Mouse (Mus musculus): ENCODE results near the gene Bid. TPM values are rescaled to one million over a fixed set of nuclear protein-coding genes. Genes with fewer than 3 reads are reported as not detected.

Gene Bid
- polyA plus RNA-seq, 1 experiment from 2014 or later: 20.2 TPM

DNA sequence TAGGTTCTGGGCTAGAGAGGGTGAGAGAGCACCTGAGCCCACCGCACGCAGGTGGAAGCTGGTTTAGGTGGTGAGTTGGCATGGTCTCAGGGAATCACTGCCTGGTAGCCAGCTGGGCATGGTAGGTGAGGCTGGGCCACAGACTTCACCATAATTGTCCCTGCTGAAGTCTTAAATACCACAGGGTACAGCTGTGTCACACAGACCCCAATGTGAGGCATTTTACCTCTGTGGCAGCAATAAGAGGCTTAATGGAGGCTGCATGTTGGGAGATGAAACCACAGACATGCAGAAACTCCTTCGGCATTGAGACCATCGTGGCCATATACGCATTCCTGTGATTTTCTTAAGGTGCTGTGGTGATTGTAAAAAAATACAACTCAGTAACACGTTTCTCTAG, 35.8 kb upstream of the Bid start:
- peaks cover 7% of the 10 kb centered on the region for H3K36me3 ChIP-seq (ENCODE audit: control insufficient read depth, insufficient read depth)
- no peak overlapping the region for H3K9ac ChIP-seq (ENCODE audit: low read depth, low read length)
- no peaks in the 10 kb centered on the region for H3K27me3 ChIP-seq (ENCODE audit: control insufficient read depth, insufficient read depth, low read depth, low read length)
- no peak overlapping the region for H3K27ac ChIP-seq (ENCODE audit: low read length)
- peaks cover 27% of the 10 kb centered on the region for H3K4me1 ChIP-seq (ENCODE audit: control insufficient read depth, low read depth, low read length)
- no peak for ATAC-seq (ENCODE audit: low read depth)
- H3K4me3 ChIP-seq (ENCODE audit: low read depth, low read length): no peak overlapping the region
- H3K4me2 ChIP-seq (ENCODE audit: low read depth, low read length): no peak overlapping the region
- H3K9me3 ChIP-seq (replicated peaks; ENCODE audit: control insufficient read depth, low read length): no peaks in the 10 kb centered on the region
- WGBS (ENCODE audit: insufficient replicate concordance): 87% methylated on average over 6 of the region's 6 CpGs

DNA sequence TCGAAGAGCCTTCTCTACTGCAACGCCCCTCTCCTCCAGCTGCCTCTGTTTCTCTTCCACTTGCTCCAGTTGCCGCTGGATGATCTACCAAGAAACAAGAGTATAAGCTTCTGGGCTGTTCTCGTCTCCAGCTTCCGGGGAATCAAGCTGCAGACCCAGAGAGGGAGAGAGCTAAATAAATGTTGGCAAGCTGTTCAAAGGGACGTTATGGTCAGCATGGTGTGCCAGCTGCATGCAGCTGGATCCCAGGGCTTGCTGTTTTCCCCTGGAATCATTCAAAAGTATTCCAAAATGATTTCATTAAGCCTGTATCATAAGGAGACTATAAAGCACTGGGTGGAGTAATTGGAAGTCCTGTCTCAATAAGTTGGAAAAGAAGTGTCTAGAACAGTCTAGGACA, 34.7 kb upstream of the Bid start:
- Histone ChIP-seq H3K27ac (ENCODE audit: low read length) (no peak overlapping the region), H3K27me3 (ENCODE audit: control insufficient read depth, insufficient read depth, low read depth, low read length) (no peaks in the 10 kb centered on the region), H3K4me1 (ENCODE audit: control insufficient read depth, low read depth, low read length) (peaks cover 15% of the 10 kb centered on the region), H3K9ac (ENCODE audit: low read depth, low read length) (no peak overlapping the region), H3K4me3 (ENCODE audit: low read depth, low read length) (no peak overlapping the region), H3K9me3 (replicated peaks; ENCODE audit: control insufficient read depth, low read length) (no peaks in the 10 kb centered on the region), H3K4me2 (ENCODE audit: low read depth, low read length) (no peak overlapping the region), H3K36me3 (ENCODE audit: control insufficient read depth, insufficient read depth) (peaks cover 8% of the 10 kb centered on the region)
- 79% methylated on average over 6 of the region's 6 CpGs for WGBS (ENCODE audit: insufficient replicate concordance)
- ATAC-seq (ENCODE audit: low read depth): no peak

DNA sequence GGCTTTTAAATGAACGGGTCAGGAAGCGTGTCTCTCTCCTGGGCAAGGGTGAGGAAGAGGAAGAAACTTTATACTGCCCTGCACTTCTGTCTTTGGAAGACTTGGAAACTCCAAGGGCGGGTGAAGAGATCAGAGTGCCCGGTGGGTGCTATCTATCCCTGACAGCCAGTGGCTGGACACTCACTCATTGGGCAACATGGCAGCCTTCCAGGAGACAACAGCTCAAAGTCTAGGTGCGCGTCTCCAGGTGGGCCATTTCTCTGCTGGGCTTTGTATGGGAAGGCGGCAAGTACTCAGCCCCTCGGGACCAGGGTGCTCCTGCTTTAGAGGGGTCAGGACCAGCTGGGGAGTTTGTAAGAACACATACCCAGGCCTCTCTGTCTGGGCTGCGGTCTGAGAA, 28.9 kb upstream of the Bid start:
- Histone ChIP-seq H3K27ac (ENCODE audit: low read length) (no peak overlapping the region), H3K4me1 (ENCODE audit: control insufficient read depth, low read depth, low read length) (no peaks in the 10 kb centered on the region; the same call in none of the 2 replicates), H3K4me2 (ENCODE audit: low read depth, low read length) (no peak overlapping the region), H3K36me3 (ENCODE audit: control insufficient read depth, insufficient read depth) (peaks cover 11% of the 10 kb centered on the region), H3K9ac (ENCODE audit: low read depth, low read length) (no peak overlapping the region), H3K9me3 (replicated peaks; ENCODE audit: control insufficient read depth, low read length) (no peaks in the 10 kb centered on the region), H3K4me3 (ENCODE audit: low read depth, low read length) (no peak overlapping the region), H3K27me3 (ENCODE audit: control insufficient read depth, insufficient read depth, low read depth, low read length) (no peaks in the 10 kb centered on the region)
- 84% methylated on average over 9 of the region's 9 CpGs for WGBS (ENCODE audit: insufficient replicate concordance)
- ATAC-seq (ENCODE audit: low read depth): no peak; the same call in 1 of the 2 replicates

DNA sequence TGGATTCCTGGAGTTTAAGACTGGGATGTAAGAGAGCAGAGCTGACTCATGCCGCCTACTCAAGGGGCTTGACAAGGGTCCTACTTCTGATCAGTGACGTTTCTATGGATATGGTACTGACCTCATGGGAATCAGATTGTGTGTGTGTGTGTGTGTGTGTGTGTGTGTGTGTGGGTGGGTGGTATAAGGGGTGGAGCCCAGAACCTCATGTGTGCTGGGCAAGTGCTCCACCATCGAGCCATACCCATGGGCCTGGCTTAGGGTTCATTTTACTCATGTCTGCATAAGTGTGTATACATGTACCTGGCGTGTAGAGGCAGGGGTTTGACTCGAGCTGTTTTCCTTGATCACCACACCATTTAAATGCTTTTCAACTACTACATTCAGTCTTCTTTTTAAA, 27.3 kb upstream of the Bid start:
- 74% methylated on average over 5 of the region's 5 CpGs for WGBS (ENCODE audit: insufficient replicate concordance)
- no peaks in the 10 kb centered on the region for H3K27me3 ChIP-seq (ENCODE audit: control insufficient read depth, insufficient read depth, low read depth, low read length)
- peaks cover 6% of the 10 kb centered on the region; the same call in 1 of the 2 replicates for H3K36me3 ChIP-seq (ENCODE audit: control insufficient read depth, insufficient read depth)
- peak; percentile 11; the same call in 1 of the 2 replicates for ATAC-seq (ENCODE audit: low read depth)
- no peak overlapping the region for H3K9ac ChIP-seq (ENCODE audit: low read depth, low read length)
- no peak overlapping the region for H3K4me3 ChIP-seq (ENCODE audit: low read depth, low read length)
- no peak overlapping the region for H3K4me2 ChIP-seq (ENCODE audit: low read depth, low read length)
- H3K4me1 ChIP-seq (ENCODE audit: control insufficient read depth, low read depth, low read length): no peaks in the 10 kb centered on the region; the same call in none of the 2 replicates
- no peak overlapping the region for H3K27ac ChIP-seq (ENCODE audit: low read length)
- H3K9me3 ChIP-seq (replicated peaks; ENCODE audit: control insufficient read depth, low read length): no peaks in the 10 kb centered on the region

DNA sequence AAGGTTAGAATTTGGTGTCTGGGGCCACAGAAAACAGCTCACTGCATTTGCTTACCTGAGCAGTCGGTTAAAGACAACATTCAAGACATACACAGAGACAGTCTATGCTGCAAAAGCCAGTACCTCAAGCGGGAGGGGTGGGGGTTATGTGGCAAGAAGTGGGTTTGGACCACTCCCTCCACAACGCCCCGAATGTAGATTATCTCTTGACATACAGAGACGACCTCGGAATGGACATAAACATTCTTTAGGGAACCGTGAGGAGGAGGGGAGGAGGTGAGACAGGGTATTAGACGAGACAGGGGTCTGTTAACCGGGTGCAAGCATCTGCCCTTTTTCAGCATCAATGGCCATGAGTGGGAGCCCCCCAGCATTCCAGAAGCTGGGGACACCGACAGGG, 26.9 kb upstream of the Bid start:
- 35% methylated on average over 10 of the region's 10 CpGs for WGBS (ENCODE audit: insufficient replicate concordance)
- Histone ChIP-seq H3K4me1 (ENCODE audit: control insufficient read depth, low read depth, low read length) (no peaks in the 10 kb centered on the region; the same call in none of the 2 replicates), H3K4me3 (ENCODE audit: low read depth, low read length) (no peak overlapping the region), H3K27me3 (ENCODE audit: control insufficient read depth, insufficient read depth, low read depth, low read length) (no peaks in the 10 kb centered on the region), H3K36me3 (ENCODE audit: control insufficient read depth, insufficient read depth) (peaks cover 6% of the 10 kb centered on the region; the same call in 1 of the 2 replicates), H3K4me2 (ENCODE audit: low read depth, low read length) (no peak overlapping the region), H3K27ac (ENCODE audit: low read length) (no peak overlapping the region), H3K9ac (ENCODE audit: low read depth, low read length) (no peak overlapping the region), H3K9me3 (replicated peaks; ENCODE audit: control insufficient read depth, low read length) (no peaks in the 10 kb centered on the region)
- ATAC-seq (ENCODE audit: low read depth): 0 out of 2 replicates have a peak, but pooled peaks have one; percentile 9

DNA sequence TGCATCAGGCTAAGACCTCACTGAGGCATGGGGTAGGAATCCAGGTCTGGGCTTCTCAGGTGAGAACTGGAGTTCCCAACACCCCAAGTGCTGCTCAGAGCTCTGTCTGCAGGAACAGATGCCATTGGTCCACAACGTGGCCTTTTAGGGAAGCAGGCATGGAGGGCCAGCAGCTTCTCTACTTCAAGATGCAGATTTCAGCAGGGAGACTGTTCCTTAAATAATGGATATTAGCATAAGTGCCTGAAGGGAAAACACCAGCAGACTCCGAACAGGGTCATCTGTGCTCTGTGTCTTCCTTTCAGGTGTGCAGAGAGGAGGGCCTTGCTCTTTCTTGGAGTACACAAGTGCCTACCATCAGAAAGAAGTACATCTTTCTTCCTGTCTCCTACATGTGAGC, 26.4 kb upstream of the Bid start:
- no peak overlapping the region for H3K9ac ChIP-seq (ENCODE audit: low read depth, low read length)
- H3K4me3 ChIP-seq (ENCODE audit: low read depth, low read length): no peak overlapping the region
- no peak overlapping the region for H3K4me2 ChIP-seq (ENCODE audit: low read depth, low read length)
- H3K4me1 ChIP-seq (ENCODE audit: control insufficient read depth, low read depth, low read length): no peaks in the 10 kb centered on the region; the same call in none of the 2 replicates
- H3K36me3 ChIP-seq (ENCODE audit: control insufficient read depth, insufficient read depth): peaks cover 6% of the 10 kb centered on the region; the same call in 1 of the 2 replicates
- no peaks in the 10 kb centered on the region for H3K27me3 ChIP-seq (ENCODE audit: control insufficient read depth, insufficient read depth, low read depth, low read length)
- ATAC-seq (ENCODE audit: low read depth): no peak
- H3K9me3 ChIP-seq (replicated peaks; ENCODE audit: control insufficient read depth, low read length): no peaks in the 10 kb centered on the region
- 78% methylated on average over 2 of the region's 2 CpGs for WGBS (ENCODE audit: insufficient replicate concordance)
- no peak overlapping the region for H3K27ac ChIP-seq (ENCODE audit: low read length)

DNA sequence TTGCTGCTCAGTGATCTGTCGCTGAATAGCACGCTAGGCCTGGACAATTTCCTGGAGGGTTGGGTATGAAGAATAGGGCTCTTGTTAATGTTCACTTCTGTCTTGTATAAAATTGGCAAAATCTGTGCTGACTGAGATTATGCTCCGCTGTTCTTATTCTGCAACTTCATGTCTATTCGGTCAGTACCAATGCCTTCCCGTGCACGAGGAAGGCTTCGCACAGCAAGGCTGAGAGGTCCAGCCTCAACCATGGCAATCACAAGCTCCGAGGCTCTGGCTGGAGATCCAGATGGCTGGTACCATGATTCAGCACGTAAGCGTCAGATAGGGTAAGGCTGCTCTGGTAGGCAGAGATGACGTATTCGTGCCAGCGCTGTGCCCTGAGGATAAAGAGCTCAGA, 24.9 kb upstream of the Bid start:
- Histone ChIP-seq H3K4me2 (ENCODE audit: low read depth, low read length) (no peak overlapping the region), H3K4me3 (ENCODE audit: low read depth, low read length) (no peak overlapping the region), H3K27me3 (ENCODE audit: control insufficient read depth, insufficient read depth, low read depth, low read length) (no peaks in the 10 kb centered on the region), H3K9ac (ENCODE audit: low read depth, low read length) (no peak overlapping the region), H3K9me3 (replicated peaks; ENCODE audit: control insufficient read depth, low read length) (no peaks in the 10 kb centered on the region), H3K27ac (ENCODE audit: low read length) (no peak overlapping the region), H3K4me1 (ENCODE audit: control insufficient read depth, low read depth, low read length) (no peaks in the 10 kb centered on the region; the same call in none of the 2 replicates), H3K36me3 (ENCODE audit: control insufficient read depth, insufficient read depth) (0 out of 2 replicates have a peak, but pooled peaks cover 3% of the 10 kb centered on the region)
- WGBS (ENCODE audit: insufficient replicate concordance): 87% methylated on average over 13 of the region's 13 CpGs
- no peak for ATAC-seq (ENCODE audit: low read depth)

DNA sequence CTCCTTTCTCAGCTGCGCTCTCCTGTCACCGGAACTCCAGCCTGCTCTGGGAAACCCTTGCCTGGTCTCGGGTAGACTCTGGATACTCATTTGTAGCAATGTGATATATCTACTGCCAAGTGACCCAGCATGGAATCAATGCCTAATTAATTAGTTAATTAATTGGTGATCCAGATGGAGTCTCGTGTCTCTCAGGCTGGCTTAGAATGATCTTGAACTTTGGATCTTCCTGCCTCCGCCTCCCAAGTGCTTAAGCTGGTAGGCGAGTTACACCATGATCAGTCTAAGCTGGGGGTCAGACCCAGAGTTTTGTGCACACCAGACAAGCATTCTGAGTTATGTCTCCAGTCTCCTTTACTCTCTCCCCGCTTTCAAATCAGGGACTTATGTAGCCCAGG, 24.4 kb upstream of the Bid start:
- H3K4me1 ChIP-seq (ENCODE audit: control insufficient read depth, low read depth, low read length): no peaks in the 10 kb centered on the region; the same call in none of the 2 replicates
- no peak for ATAC-seq (ENCODE audit: low read depth)
- H3K9ac ChIP-seq (ENCODE audit: low read depth, low read length): no peak overlapping the region
- H3K36me3 ChIP-seq (ENCODE audit: control insufficient read depth, insufficient read depth): 0 out of 2 replicates have a peak, but pooled peaks cover under 1% of the 10 kb centered on the region
- no peaks in the 10 kb centered on the region for H3K27me3 ChIP-seq (ENCODE audit: control insufficient read depth, insufficient read depth, low read depth, low read length)
- H3K4me2 ChIP-seq (ENCODE audit: low read depth, low read length): no peak overlapping the region
- no peak overlapping the region for H3K4me3 ChIP-seq (ENCODE audit: low read depth, low read length)
- no peaks in the 10 kb centered on the region for H3K9me3 ChIP-seq (replicated peaks; ENCODE audit: control insufficient read depth, low read length)
- H3K27ac ChIP-seq (ENCODE audit: low read length): no peak overlapping the region
- WGBS (ENCODE audit: insufficient replicate concordance): 86% methylated on average over 7 of the region's 7 CpGs

DNA sequence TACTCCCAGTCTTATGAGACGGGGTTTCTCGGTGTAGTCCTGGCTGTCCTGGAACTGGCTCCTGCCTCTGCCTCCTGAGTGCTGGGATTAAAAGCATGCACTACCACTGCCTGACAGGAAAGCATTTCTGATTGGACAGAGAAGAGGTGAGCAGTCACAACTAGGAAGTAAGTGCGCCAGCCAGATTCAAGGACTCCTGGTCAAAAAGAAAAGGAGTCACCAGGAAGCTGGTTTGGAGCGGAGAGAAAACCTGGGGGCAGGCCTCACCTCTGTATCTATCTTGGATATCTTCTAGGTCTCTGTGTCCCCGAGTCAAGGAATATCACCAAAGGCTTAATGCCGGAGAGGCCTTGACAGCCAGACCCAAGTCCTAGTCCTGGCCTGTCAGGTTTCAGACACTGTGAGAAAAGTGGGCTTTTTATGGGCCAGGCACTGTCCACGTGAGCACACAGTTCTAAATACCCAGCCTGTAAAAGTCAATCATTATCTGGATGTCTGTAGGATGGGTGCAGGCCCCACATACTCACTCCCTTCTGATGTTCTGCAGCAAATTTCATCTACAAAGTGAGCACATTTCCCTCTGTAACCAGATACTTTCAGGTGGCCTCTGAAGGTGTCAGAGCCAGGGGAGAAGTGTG, 23.9 kb upstream of the Bid start:
- WGBS (ENCODE audit: insufficient replicate concordance): 79% methylated on average over 7 of the region's 7 CpGs
- Histone ChIP-seq H3K27ac (ENCODE audit: low read length) (no peak overlapping the region), H3K27me3 (ENCODE audit: control insufficient read depth, insufficient read depth, low read depth, low read length) (no peaks in the 10 kb centered on the region), H3K9me3 (replicated peaks; ENCODE audit: control insufficient read depth, low read length) (no peaks in the 10 kb centered on the region), H3K36me3 (ENCODE audit: control insufficient read depth, insufficient read depth) (no peaks in the 10 kb centered on the region), H3K4me3 (ENCODE audit: low read depth, low read length) (no peak overlapping the region), H3K4me1 (ENCODE audit: control insufficient read depth, low read depth, low read length) (no peaks in the 10 kb centered on the region; the same call in none of the 2 replicates), H3K9ac (ENCODE audit: low read depth, low read length) (no peak overlapping the region), H3K4me2 (ENCODE audit: low read depth, low read length) (no peak overlapping the region)
- ATAC-seq (ENCODE audit: low read depth): no peak

Measured in liver, embryonic 16.5 days (tissue).